ENCODE assay signal across 19 mouse cellular contexts in the genomic region with DNA sequence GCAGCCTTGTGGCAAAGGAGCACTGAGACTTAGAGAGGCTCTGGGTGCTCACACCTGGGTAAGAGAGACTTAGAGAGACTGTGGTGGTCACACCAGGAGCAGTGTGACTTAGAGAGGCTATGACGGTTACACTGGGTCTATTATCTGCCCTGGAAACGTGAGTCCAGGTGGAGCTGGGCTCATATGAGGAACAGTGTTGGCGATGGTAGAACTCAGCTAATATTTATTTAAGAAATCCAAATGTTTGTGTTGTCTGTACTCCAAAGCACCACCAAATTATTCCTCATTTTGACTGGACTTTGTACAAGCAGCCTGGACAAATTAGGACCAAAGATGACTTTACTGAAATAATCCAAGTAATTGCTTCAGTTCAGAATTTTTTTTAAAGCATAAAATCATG.
DNase-seq lines count a peak whose midpoint lies in the region; ATAC-seq and TF ChIP-seq lines count a peak whose summit lies in the region.
"Had no signal": no experiment of that assay in that cellular context is flagged by ENCODE, and none has a peak within 500 bp of the region (broad histone marks: within the 10 kb centered on the region; RNA-seq: fewer than 3 reads in every experiment).

No protein-coding gene starts in this region.

- H3K9ac ChIP-seq in forebrain, embryonic 15.5 days (replicated peaks) = no peak overlapping the region
- H3K9ac ChIP-seq in forebrain, embryonic 14.5 days (ENCODE audit: low read length) = no peak overlapping the region
- no peak overlapping the region for H3K9ac ChIP-seq in liver, adult 2 months (ENCODE audit: low read depth, low read length)
- no peak overlapping the region for H3K9ac ChIP-seq in liver, embryonic 12.5 days
- no peak overlapping the region for H3K9ac ChIP-seq in midbrain, embryonic 11.5 days (ENCODE audit: low read length)
- no peak overlapping the region for H3K9ac ChIP-seq in midbrain, postnatal 0 days (replicated peaks; ENCODE audit: low read length, poor library complexity, severe bottlenecking)
- no peak overlapping the region for H3K9ac ChIP-seq in midbrain, embryonic 14.5 days (replicated peaks; ENCODE audit: low read length)
- H3K9ac ChIP-seq: embryonic facial prominence, embryonic 13.5 days; forebrain, embryonic 13.5 days had no signal

- H3K27me3 ChIP-seq in forebrain, embryonic 15.5 days = no peaks in the 10 kb centered on the region
- no peaks in the 10 kb centered on the region for H3K27me3 ChIP-seq in forebrain, embryonic 14.5 days (replicated peaks; ENCODE audit: control insufficient read depth, insufficient read depth, low read length)
- peaks cover 10% of the 10 kb centered on the region; the same call in 1 of the 2 replicates for H3K27me3 ChIP-seq in liver, adult 2 months (ENCODE audit: control insufficient read depth, insufficient read depth, low read length)
- no peaks in the 10 kb centered on the region for H3K27me3 ChIP-seq in liver, embryonic 12.5 days (replicated peaks)
- no peaks in the 10 kb centered on the region; the same call in 1 of the 2 replicates for H3K27me3 ChIP-seq in midbrain, embryonic 11.5 days (ENCODE audit: control insufficient read depth, insufficient read depth, low read length)
- H3K27me3 ChIP-seq in midbrain, postnatal 0 days (ENCODE audit: insufficient read depth, low read length) = no peaks in the 10 kb centered on the region
- H3K27me3 ChIP-seq in midbrain, embryonic 14.5 days (ENCODE audit: control insufficient read depth, insufficient read depth, low read length) = no peaks in the 10 kb centered on the region
- H3K27me3 ChIP-seq: forebrain, embryonic 13.5 days had no signal

- no peak overlapping the region for H3K4me2 ChIP-seq in forebrain, embryonic 15.5 days (replicated peaks)
- H3K4me2 ChIP-seq in forebrain, embryonic 14.5 days (ENCODE audit: low read length) = no peak overlapping the region
- no peak overlapping the region for H3K4me2 ChIP-seq in liver, embryonic 12.5 days
- H3K4me2 ChIP-seq in midbrain, embryonic 11.5 days = no peak overlapping the region
- no peak overlapping the region for H3K4me2 ChIP-seq in midbrain, postnatal 0 days (ENCODE audit: low read depth, low read length, poor library complexity, severe bottlenecking)
- H3K4me2 ChIP-seq in midbrain, embryonic 14.5 days (ENCODE audit: low read length) = no peak overlapping the region
- H3K4me2 ChIP-seq: embryonic facial prominence, embryonic 13.5 days; forebrain, embryonic 13.5 days had no signal

- 67% methylated on average over 3 of the region's 3 CpGs for WGBS in forebrain, embryonic 15.5 days
- 74% methylated on average over 3 of the region's 3 CpGs for WGBS in forebrain, embryonic 14.5 days
- WGBS in liver, adult 2 months = 12% methylated on average over 3 of the region's 3 CpGs
- 55% methylated on average over 3 of the region's 3 CpGs for WGBS in liver, embryonic 12.5 days (ENCODE audit: insufficient replicate concordance)
- WGBS in midbrain, embryonic 11.5 days = 56% methylated on average over 3 of the region's 3 CpGs
- 66% methylated on average over 3 of the region's 3 CpGs for WGBS in midbrain, postnatal 0 days
- 69% methylated on average over 3 of the region's 3 CpGs for WGBS in midbrain, embryonic 14.5 days

- DNase-seq in forebrain, embryonic 14.5 days (ENCODE audit: low spot score) = no peak
- peak; percentile 90 for DNase-seq in liver, adult 2 months (ENCODE audit: extremely low read depth, low read depth, low spot score)
- peak; percentile 87 for DNase-seq in midbrain, embryonic 11.5 days (ENCODE audit: low spot score, missing footprints)
- DNase-seq in midbrain, postnatal 0 days (ENCODE audit: low spot score) = no peak
- no peak for DNase-seq in midbrain, embryonic 14.5 days
- DNase-seq in embryo, embryonic 10 days (ENCODE audit: low spot score) = no peak
- DNase-seq: adrenal gland, postnatal 10 days; cerebellum, adult 11-12 months; cerebellum, adult 9-10 months; cerebellum, postnatal 25 days; gastrocnemius, postnatal 10 days; heart, adult 18-20 months; heart, postnatal 10 days; heart, postnatal 4 days had no signal

- no peak for ATAC-seq in forebrain, embryonic 15.5 days (replicated peaks)
- no peak for ATAC-seq in forebrain, embryonic 14.5 days
- no peak for ATAC-seq in liver, embryonic 12.5 days
- ATAC-seq in midbrain, embryonic 11.5 days (ENCODE audit: low FRiP score) = no peak
- ATAC-seq in midbrain, postnatal 0 days (ENCODE audit: low FRiP score) = no peak
- ATAC-seq in midbrain, embryonic 14.5 days (ENCODE audit: low FRiP score, low TSS enrichment) = no peak

- H3K9me3 ChIP-seq in forebrain, embryonic 15.5 days = no peaks in the 10 kb centered on the region
- H3K9me3 ChIP-seq in forebrain, embryonic 14.5 days (replicated peaks; ENCODE audit: control insufficient read depth, low read length) = no peaks in the 10 kb centered on the region
- H3K9me3 ChIP-seq in liver, embryonic 12.5 days (replicated peaks) = no peaks in the 10 kb centered on the region
- no peaks in the 10 kb centered on the region for H3K9me3 ChIP-seq in midbrain, embryonic 11.5 days (ENCODE audit: control insufficient read depth, low read length)
- H3K9me3 ChIP-seq in midbrain, postnatal 0 days (ENCODE audit: low read length) = no peaks in the 10 kb centered on the region
- no peaks in the 10 kb centered on the region for H3K9me3 ChIP-seq in midbrain, embryonic 14.5 days (ENCODE audit: control insufficient read depth, low read length)
- H3K9me3 ChIP-seq: embryonic facial prominence, embryonic 13.5 days; forebrain, embryonic 13.5 days; heart, embryonic 10.5 days had no signal

- H3K4me1 ChIP-seq in forebrain, embryonic 15.5 days = peaks cover 48% of the 10 kb centered on the region
- H3K4me1 ChIP-seq in forebrain, embryonic 14.5 days (ENCODE audit: control insufficient read depth, insufficient read depth, low read length) = peaks cover 38% of the 10 kb centered on the region
- peaks cover 12% of the 10 kb centered on the region for H3K4me1 ChIP-seq in liver, adult 2 months (ENCODE audit: control insufficient read depth, insufficient read depth, low read length)
- no peaks in the 10 kb centered on the region for H3K4me1 ChIP-seq in liver, embryonic 12.5 days
- H3K4me1 ChIP-seq in midbrain, embryonic 11.5 days (ENCODE audit: control insufficient read depth, insufficient read depth, low read length) = peaks cover 38% of the 10 kb centered on the region
- H3K4me1 ChIP-seq in midbrain, postnatal 0 days (ENCODE audit: insufficient read depth, low read length) = peaks cover 15% of the 10 kb centered on the region
- H3K4me1 ChIP-seq in midbrain, embryonic 14.5 days (ENCODE audit: control insufficient read depth, insufficient read depth, low read length) = peaks cover 46% of the 10 kb centered on the region
- H3K4me1 ChIP-seq: embryonic facial prominence, embryonic 13.5 days; heart, embryonic 10.5 days had no signal

- no peak for TF ChIP-seq CTCF in liver, adult 2 months (IDR thresholded peaks at IDR 0.05; ENCODE audit: low read depth, low read length)
- TF ChIP-seq CTCF in midbrain, postnatal 0 days (IDR thresholded peaks at IDR 0.05) = no peak

- peak overlapping the region; percentile 29; the same call in 1 of the 2 replicates for H3K27ac ChIP-seq in forebrain, embryonic 15.5 days (replicated peaks)
- no peak overlapping the region for H3K27ac ChIP-seq in forebrain, embryonic 14.5 days (ENCODE audit: low read depth, low read length)
- no peak overlapping the region for H3K27ac ChIP-seq in liver, adult 2 months (replicated peaks; ENCODE audit: insufficient read depth, low read depth, low read length)
- H3K27ac ChIP-seq in liver, embryonic 12.5 days = no peak overlapping the region
- no peak overlapping the region for H3K27ac ChIP-seq in midbrain, embryonic 11.5 days (ENCODE audit: low read depth, low read length)
- H3K27ac ChIP-seq in midbrain, postnatal 0 days (ENCODE audit: low read depth, low read length) = no peak overlapping the region
- 0 out of 2 replicates have a peak overlapping the region, but pooled peaks have one; percentile 60 for H3K27ac ChIP-seq in midbrain, embryonic 14.5 days (replicated peaks; ENCODE audit: low read depth, low read length)
- H3K27ac ChIP-seq: embryonic facial prominence, embryonic 13.5 days; forebrain, embryonic 13.5 days; heart, embryonic 10.5 days had no signal

- H3K4me3 ChIP-seq in forebrain, embryonic 15.5 days = no peak overlapping the region
- no peak overlapping the region for H3K4me3 ChIP-seq in forebrain, embryonic 14.5 days (ENCODE audit: low read depth, low read length)
- no peak overlapping the region for H3K4me3 ChIP-seq in liver, adult 2 months (ENCODE audit: insufficient read depth, low read depth, low read length)
- no peak overlapping the region for H3K4me3 ChIP-seq in liver, embryonic 12.5 days
- no peak overlapping the region for H3K4me3 ChIP-seq in midbrain, embryonic 11.5 days (ENCODE audit: low read depth, low read length)
- no peak overlapping the region for H3K4me3 ChIP-seq in midbrain, postnatal 0 days (ENCODE audit: low read depth, low read length)
- H3K4me3 ChIP-seq in midbrain, embryonic 14.5 days (replicated peaks; ENCODE audit: low read depth, low read length) = no peak overlapping the region
- H3K4me3 ChIP-seq: embryonic facial prominence, embryonic 13.5 days; forebrain, embryonic 13.5 days; heart, embryonic 10.5 days had no signal

- no peaks in the 10 kb centered on the region for H3K36me3 ChIP-seq in forebrain, embryonic 15.5 days
- no peaks in the 10 kb centered on the region for H3K36me3 ChIP-seq in forebrain, embryonic 14.5 days (ENCODE audit: control insufficient read depth, insufficient read depth, low read length)
- H3K36me3 ChIP-seq in liver, adult 2 months (ENCODE audit: control insufficient read depth, insufficient read depth, low read length) = no peaks in the 10 kb centered on the region
- H3K36me3 ChIP-seq in liver, embryonic 12.5 days = no peaks in the 10 kb centered on the region
- no peaks in the 10 kb centered on the region for H3K36me3 ChIP-seq in midbrain, embryonic 11.5 days (ENCODE audit: control insufficient read depth, insufficient read depth, low read length)
- H3K36me3 ChIP-seq in midbrain, postnatal 0 days (ENCODE audit: insufficient read depth, low read length) = no peaks in the 10 kb centered on the region
- H3K36me3 ChIP-seq in midbrain, embryonic 14.5 days (ENCODE audit: control insufficient read depth, insufficient read depth, low read length) = no peaks in the 10 kb centered on the region
- H3K36me3 ChIP-seq: embryonic facial prominence, embryonic 13.5 days; heart, embryonic 10.5 days had no signal

- no peaks in the 10 kb centered on the region for H3K79me2 ChIP-seq in liver, adult 2 months (ENCODE audit: control insufficient read depth, insufficient read depth, low read length)

- TF ChIP-seq POLR2A in liver, adult 2 months (IDR thresholded peaks at IDR 0.05; ENCODE audit: extremely low read depth, insufficient read depth, low read length) = no peak

Comparison
In these comparisons a context has a peak if more than half of its experiments do, and no peak if none do; other contexts are left out.
1. H3K27ac ChIP-seq: peak in forebrain, embryonic 15.5 days (single experiment) and midbrain, embryonic 14.5 days (single experiment); none in forebrain, embryonic 14.5 days (single experiment), liver, adult 2 months (single experiment), liver, embryonic 12.5 days (single experiment), midbrain, embryonic 11.5 days (single experiment) and midbrain, postnatal 0 days (single experiment).
2. DNase-seq: peak in liver, adult 2 months (single experiment) and midbrain, embryonic 11.5 days (single experiment); none in forebrain, embryonic 14.5 days (single experiment), midbrain, postnatal 0 days (single experiment), midbrain, embryonic 14.5 days (single experiment) and embryo, embryonic 10 days (single experiment).